Mouse (Mus musculus) lung, postnatal 4 days (tissue): Measurements from ENCODE around the gene Tcl1b5.

Experiments used
- DNase-seq, 2 experiments: peaks; one replicate each; pipeline ENCODE4 v3.0.0; 2021

Tcl1b5 gene

DNA sequence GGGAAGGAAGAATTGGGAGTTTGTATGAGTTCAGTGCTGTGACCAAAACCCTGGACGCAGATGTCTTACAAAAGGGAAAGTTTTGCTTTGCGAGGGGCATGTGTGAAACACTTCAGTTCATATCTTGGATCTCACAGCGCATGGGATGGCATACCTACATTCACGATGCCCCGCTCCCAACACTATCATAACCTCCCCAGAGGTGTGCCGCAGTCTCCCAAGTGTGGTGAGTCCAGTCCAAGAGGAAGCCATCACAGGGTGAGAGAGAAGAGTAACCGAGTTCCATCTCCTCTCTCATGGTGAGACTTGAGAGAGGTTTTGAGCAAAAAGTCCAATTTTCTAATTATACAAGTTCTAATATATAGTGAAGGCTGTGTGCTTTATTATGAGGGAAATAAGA lies 33.1 kb downstream of the Tcl1b5 start:
- DNase-seq = no peak

- DNase-seq = no peak
These were observed 41.1 kb downstream of the Tcl1b5 start for GRCm38 (mm10) chr12:105217101-105217760.

DNA sequence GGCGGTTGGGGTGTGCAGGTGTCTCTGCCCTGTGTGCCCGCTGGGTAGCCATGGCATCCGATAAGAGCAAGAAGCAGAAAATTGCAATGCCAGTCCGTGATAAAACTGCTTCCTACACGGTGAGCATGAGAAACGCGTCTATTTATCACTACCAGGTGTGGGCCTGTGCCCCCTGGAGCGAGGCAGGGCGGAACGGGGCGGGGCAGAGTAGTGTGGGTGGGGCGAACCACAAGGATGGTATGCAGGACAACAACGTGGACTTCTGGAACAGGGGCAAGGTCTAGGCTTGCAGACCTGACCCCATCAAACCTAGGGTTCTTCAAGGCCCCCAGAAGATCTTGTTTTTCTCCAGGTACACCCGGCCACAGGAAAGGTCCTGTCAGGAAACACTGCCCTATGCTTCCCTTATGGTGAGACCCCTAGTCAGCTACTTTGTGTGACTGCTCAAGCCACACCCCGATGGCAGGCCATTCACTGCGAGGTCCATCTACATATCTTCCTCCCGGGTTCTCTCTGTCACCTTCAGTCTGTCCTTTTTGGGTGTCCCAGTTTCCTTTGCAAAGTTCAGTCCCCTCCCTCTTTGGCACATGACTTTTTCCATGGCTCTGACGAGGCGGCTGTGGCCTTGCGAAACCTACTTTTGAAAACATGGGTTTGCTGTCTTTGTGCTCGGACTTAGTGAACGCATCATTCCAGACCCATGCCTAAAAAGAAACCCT lies 46.6 kb downstream of the Tcl1b5 start, which contains the start of gene Tcl1:
Gene Tcl1 (minus strand): TSS at position 193 of the 719 bp plus-strand sequence.
- DNase-seq = no peak

DNA sequence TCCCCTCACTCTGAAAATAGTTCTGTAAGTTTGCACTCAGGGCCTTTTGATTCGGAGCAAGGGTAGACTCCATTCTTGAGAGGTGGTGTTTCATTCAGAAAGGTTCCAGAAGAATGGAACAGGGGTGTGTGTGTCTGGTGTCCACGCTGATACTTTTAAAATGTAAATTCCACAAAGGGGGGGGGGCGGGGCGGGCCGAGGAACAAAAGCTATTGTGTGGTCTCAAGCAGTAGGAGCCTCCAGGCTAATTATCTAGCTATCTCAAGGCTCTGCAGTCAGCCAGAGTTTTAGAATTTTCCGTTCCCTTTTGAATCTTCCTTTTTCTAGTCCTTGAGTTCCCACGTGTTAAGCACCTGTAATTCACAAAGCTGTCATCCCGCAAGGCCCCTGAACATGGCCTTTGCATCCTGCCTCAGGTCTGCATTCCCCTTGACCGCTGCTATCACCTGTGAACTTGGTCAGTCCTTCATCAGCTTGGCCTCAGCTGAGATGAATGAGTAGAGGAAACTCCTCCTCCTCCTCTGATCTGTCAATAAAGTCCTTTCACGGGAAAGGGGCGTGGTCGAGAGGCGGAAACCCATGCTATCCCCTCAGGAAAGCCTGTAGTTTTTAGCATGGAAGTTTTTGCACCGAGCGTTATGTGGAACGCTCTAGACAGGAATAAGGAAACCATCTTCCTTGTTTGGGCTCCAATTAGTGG lies 48.6 kb downstream of the Tcl1b5 start:
- DNase-seq = no peak
